Mouse (Mus musculus): ENCODE data around the gene Pde3b. TPM values are rescaled to one million over a fixed set of nuclear protein-coding genes. Genes with fewer than 3 reads are reported as not detected.
"Not testable (repeated sequence)": the region's sequence is repeated elsewhere in the genome, so short reads cannot be mapped to it uniquely, and the experiment has no call there.

Gene Pde3b
- polyA plus RNA-seq (2016; fragmentation: Nextera tagmentation; extraction: Ambion mirVana), result 8.7 and 9.1 TPM in 2 replicates

DNA sequence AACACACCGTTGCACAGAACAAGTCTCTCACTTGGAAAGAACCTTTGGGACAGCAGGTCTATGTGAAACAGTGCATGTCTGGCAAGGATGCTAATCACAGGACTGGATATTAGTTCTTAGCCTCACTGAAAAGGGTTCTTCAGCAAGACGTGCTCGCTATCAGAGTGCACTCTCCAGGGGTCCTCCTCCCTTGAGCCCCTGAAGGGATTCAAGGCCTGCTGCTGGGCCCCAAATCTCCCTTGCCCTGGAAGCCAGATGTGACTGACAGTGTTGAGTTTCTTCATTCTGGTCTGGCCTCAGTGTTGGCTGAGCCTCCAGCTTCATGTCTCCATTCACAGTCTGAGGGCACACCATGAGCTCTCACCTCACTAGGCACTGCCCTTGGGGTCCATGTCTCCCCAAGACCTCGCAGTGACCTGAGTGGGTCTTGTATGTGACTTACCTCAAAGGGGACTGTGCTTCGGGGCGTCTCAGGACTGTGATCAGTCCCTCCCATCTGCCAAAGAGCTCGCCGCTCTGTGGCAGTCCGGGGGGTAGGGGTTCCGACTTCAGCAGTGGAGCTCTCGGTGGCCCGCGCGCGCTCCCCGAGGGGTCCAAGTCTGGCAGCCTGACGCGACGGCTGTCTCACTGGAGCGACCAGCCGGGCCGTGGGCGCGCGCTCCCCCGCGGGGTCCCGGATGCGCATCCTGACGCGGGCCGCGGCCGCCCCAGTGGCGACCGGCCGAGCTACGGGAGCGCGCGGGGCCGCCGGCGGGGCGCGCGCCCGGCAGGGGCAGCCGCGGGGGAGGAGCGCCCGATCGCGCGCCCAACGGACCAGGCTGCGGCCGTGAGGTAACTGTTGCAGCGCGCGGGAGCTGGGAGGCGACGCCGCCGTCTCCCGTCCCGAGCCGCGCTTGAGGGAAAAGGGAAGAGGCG is at the start of gene Pde3b:
Gene Pde3b, plus strand, starts transcription at position 861 of the 915 bp plus-strand sequence.
- H3K4me2 ChIP-seq (replicated peaks), result peak within 1 kb of the TSS; percentile 89
- H3K27ac ChIP-seq, result peak within 1 kb of the TSS; percentile 82
- no peaks in the 10 kb centered on the region for H3K27me3 ChIP-seq (replicated peaks)
- no peaks in the 10 kb centered on the region for H3K36me3 ChIP-seq
- peak within 1 kb of the TSS; percentile 95 for H3K9ac ChIP-seq
- no peaks in the 10 kb centered on the region for H3K9me3 ChIP-seq
- H3K4me1 ChIP-seq, result peaks cover 21% of the 10 kb centered on the region
- H3K4me3 ChIP-seq, result peak within 1 kb of the TSS; percentile 94
- peak; percentile 85 for ATAC-seq (ENCODE audit: low FRiP score, low read depth)
- 2% methylated on average over 47 of the region's 70 CpGs for WGBS

DNA sequence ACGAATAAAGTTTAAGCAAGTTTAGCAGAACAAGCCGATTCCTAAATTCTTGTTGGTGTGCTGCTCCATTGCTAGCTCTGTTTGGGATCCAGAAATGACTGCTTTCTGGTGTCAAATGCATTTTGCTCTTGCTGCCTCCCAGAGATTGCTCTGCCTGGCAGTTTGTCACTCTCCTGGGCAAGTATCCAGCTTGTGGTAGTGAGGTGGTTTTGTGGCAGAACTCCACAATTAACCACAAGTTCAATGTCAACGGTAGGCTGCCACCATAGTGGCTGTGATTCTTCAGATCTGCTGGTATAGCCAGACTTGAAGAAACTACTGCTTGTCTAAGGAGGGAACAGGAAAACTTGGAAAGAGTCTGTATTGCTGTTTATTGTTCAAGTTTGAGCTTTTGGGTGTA is 13.0 kb upstream of the Pde3b start:
- no peak overlapping the region for H3K4me3 ChIP-seq
- no peak for ATAC-seq (ENCODE audit: low FRiP score, low read depth)
- H3K27me3 ChIP-seq (replicated peaks), result no peaks in the 10 kb centered on the region
- H3K9me3 ChIP-seq, result no peaks in the 10 kb centered on the region
- WGBS, result 89% methylated on average over 3 of the region's 3 CpGs
- no peaks in the 10 kb centered on the region for H3K36me3 ChIP-seq
- H3K4me1 ChIP-seq, result no peaks in the 10 kb centered on the region
- H3K27ac ChIP-seq, result no peak overlapping the region
- no peak overlapping the region for H3K9ac ChIP-seq
- H3K4me2 ChIP-seq (replicated peaks), result no peak overlapping the region

DNA sequence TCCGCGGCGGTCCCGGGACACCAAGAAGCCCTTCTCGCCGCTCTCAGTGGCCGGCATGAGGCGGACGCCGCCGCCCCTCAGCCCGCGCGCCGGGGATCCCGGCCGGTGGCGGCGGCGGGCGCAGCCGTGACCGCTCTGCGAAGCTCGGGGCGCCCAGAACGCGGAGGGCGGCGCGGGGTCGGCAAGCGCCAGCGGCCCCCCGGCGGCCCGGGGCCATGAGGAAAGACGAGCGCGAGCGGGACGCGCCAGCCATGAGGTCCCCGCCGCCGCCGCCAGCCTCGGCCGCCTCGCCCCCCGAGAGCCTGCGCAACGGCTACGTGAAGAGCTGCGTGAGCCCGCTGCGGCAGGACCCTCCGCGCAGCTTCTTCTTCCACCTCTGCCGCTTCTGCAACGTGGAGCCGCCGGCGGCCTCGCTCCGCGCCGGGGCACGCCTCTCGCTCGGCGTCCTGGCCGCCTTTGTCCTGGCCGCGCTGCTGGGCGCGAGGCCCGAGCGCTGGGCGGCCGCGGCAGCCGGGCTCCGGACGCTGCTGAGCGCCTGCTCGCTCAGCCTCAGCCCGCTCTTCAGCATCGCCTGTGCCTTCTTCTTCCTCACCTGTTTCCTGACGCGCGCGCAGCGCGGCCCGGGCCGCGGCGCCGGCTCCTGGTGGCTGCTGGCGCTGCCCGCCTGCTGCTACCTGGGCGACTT is 397 bp downstream of the Pde3b start:
- Histone ChIP-seq H3K4me1 (peaks cover 21% of the 10 kb centered on the region), H3K27ac (peak overlapping the region; percentile 82), H3K27me3 (replicated peaks) (no peaks in the 10 kb centered on the region), H3K4me3 (peak overlapping the region; percentile 94), H3K36me3 (no peaks in the 10 kb centered on the region), H3K9me3 (no peaks in the 10 kb centered on the region), H3K4me2 (replicated peaks) (peak overlapping the region; percentile 89), H3K9ac (peak overlapping the region; percentile 95)
- under 1% methylated on average over 101 of the region's 103 CpGs for WGBS
- ATAC-seq (ENCODE audit: low FRiP score, low read depth), result peak; percentile 77

DNA sequence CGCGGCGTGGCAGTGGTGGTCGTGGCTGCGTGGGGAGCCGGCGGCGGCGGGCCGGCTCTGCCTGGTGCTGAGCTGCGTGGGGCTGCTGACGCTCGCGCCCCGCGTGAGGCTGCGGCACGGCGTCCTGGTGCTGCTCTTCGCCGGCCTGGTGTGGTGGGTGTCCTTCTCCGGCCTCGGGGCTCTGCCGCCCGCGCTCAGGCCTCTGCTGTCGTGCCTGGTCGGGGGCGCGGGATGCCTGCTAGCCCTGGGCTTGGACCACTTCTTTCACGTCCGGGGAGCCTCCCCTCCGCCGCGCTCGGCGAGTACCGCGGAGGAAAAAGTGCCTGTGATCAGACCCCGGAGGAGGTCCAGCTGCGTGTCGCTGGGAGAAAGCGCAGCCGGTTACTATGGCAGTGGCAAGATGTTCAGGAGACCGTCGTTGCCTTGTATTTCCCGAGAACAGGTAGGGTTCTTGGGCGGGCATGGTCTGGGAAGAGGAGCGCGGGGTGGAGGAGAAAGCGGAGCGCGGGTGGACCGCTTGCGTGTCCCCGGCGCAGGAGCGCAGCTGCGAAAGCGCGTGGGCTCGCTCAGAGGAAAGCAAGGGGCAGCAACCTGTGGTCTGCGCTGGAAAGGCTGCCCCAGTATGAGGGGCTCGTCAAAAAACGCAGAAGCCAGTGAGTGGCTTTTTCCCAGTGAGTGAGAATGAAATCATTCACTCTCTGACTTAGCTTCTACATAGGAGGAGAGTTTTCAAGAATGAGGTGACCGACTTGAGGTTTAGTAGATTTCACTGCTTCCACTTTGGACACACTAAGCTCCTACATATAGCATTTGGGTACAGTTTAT is 1.2 kb downstream of the Pde3b start:
- peak; percentile 68 for ATAC-seq (ENCODE audit: low FRiP score, low read depth)
- Histone ChIP-seq H3K4me1 (peaks cover 21% of the 10 kb centered on the region), H3K36me3 (no peaks in the 10 kb centered on the region), H3K9me3 (no peaks in the 10 kb centered on the region), H3K27me3 (replicated peaks) (no peaks in the 10 kb centered on the region), H3K4me2 (replicated peaks) (peak overlapping the region; percentile 89), H3K9ac (peak overlapping the region; percentile 95), H3K4me3 (peak overlapping the region; percentile 94), H3K27ac (peak overlapping the region; percentile 82)
- under 1% methylated on average over 66 of the region's 66 CpGs for WGBS

DNA sequence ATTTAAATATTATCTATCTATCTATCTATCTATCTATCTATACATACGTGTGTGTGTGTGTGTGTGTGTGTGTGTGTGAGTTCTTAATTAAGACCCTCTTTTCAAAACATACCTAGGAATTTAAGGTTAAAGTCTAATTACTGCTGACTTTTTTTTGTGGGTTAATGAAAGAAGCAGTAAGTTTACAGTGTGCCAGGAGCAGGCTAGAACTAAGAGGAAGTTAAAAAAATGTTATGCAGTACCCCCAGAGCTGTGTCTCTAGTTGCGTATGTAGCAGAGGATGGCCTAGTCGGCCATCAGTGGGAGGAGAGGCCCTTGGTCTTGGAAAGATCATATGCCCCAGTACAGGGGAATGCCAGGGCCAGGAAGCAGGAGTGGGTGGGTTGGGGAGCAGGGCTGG is 4.2 kb downstream of the Pde3b start:
- H3K36me3 ChIP-seq; H3K4me3 ChIP-seq; H3K4me2 ChIP-seq (replicated peaks); H3K27ac ChIP-seq; H3K27me3 ChIP-seq (replicated peaks); ATAC-seq (ENCODE audit: low FRiP score, low read depth); H3K9ac ChIP-seq; H3K9me3 ChIP-seq: not testable (repeated sequence)
- WGBS, result 74% methylated on average over 3 of the region's 3 CpGs
- H3K4me1 ChIP-seq, result peaks cover 21% of the 10 kb centered on the region

DNA sequence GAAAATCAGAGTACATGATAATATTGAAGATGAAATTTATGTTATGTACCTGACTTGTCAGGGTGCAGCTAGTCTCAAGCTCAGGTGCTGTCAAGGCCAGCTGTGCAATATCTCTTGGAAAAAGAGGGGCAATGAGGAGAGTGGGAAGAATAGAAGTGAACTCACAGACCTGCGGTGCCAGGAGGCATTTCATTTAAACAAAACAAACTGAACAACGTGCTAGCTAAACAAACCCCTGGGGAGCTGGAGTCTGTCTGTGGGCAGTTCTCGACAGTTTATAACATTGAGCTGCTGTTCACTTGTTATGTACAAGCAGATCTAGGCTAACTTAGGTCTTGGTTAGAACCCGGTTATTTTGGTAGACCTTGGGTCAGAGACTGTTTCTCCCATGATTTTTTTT is 5.8 kb downstream of the Pde3b start:
- no peaks in the 10 kb centered on the region for H3K27me3 ChIP-seq (replicated peaks)
- peaks cover 16% of the 10 kb centered on the region for H3K4me1 ChIP-seq
- no peak overlapping the region for H3K4me2 ChIP-seq (replicated peaks)
- H3K27ac ChIP-seq, result no peak overlapping the region
- no peaks in the 10 kb centered on the region for H3K9me3 ChIP-seq
- ATAC-seq (ENCODE audit: low FRiP score, low read depth), result no peak
- WGBS, result 51% methylated on average over 4 of the region's 4 CpGs
- H3K9ac ChIP-seq, result no peak overlapping the region
- no peak overlapping the region for H3K4me3 ChIP-seq
- no peaks in the 10 kb centered on the region for H3K36me3 ChIP-seq

DNA sequence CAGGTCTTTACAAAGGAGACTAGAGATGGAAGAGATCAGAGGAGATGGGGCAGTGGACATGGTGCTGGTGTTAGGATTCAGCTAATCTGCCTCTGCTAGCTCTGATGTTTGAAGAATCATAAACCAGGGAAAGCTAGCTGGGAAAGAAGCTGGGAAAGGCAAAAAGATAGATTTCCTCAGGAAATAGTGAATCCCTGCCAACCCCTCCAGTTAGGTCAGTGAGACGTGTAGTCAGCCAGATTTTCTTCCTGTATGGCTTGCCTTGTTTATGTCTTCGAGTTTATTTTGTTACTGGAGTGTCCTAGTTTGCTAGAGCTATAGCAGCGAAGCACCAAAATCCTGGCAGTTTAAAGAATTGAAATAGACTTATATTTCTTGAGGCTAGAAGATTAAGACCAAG is 7.1 kb downstream of the Pde3b start:
- Histone ChIP-seq H3K36me3 (no peaks in the 10 kb centered on the region), H3K4me2 (replicated peaks) (no peak overlapping the region), H3K4me3 (no peak overlapping the region), H3K9me3 (no peaks in the 10 kb centered on the region), H3K27ac (no peak overlapping the region), H3K27me3 (replicated peaks) (no peaks in the 10 kb centered on the region), H3K4me1 (peaks cover 6% of the 10 kb centered on the region), H3K9ac (no peak overlapping the region)
- no peak for ATAC-seq (ENCODE audit: low FRiP score, low read depth)
- 88% methylated on average over 3 of the region's 3 CpGs for WGBS

DNA sequence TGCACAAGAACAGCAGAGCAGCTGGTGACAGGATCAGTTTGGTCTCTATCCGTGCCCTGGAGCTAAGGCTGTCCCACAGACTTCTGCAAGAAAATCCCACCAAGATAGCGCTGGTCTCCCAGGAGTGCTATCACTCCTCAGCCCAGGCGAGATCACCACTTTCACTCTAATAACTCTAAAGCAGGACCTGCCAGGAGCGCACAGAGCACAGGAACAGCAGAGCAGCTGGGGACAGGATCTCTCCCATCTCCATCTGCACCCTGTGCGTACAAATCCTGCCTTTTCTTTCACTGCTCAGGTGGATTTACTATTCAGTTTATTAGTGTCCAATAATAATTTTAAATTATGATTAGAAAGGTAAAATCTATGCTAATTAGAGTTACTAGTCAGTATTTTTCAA is 14.7 kb downstream of the Pde3b start:
- Histone ChIP-seq H3K27ac (no peak overlapping the region), H3K27me3 (replicated peaks) (no peaks in the 10 kb centered on the region), H3K36me3 (no peaks in the 10 kb centered on the region), H3K4me2 (replicated peaks) (no peak overlapping the region), H3K9ac (no peak overlapping the region), H3K4me3 (no peak overlapping the region), H3K4me1 (no peaks in the 10 kb centered on the region), H3K9me3 (peaks cover 8% of the 10 kb centered on the region; the same call in 1 of the 2 replicates)
- 74% methylated on average over 5 of the region's 5 CpGs for WGBS
- no peak for ATAC-seq (ENCODE audit: low FRiP score, low read depth)

DNA sequence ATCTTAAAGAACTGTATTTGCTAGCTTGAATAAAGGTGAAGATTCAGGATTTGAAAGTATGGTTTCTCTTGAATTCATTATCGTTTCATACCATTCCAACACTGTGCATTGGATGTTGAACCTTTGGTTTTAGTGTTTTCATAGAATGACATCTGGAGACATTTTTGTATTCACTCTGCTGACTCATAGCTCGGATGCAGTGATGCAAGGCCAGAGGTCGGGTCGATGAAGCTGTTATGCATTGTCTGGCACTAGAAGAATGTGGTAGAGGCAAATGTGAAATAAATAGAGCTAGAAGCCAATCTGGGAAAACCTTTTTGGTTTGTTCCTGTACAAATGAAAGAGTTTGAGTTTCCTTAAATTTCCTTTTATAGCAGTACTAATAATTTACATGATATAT is 16.9 kb downstream of the Pde3b start:
- peaks cover 8% of the 10 kb centered on the region; the same call in 1 of the 2 replicates for H3K9me3 ChIP-seq
- 69% methylated on average over 4 of the region's 4 CpGs for WGBS
- no peaks in the 10 kb centered on the region for H3K27me3 ChIP-seq (replicated peaks)
- no peak overlapping the region for H3K4me3 ChIP-seq
- H3K4me1 ChIP-seq, result no peaks in the 10 kb centered on the region
- ATAC-seq (ENCODE audit: low FRiP score, low read depth), result no peak
- no peak overlapping the region for H3K4me2 ChIP-seq (replicated peaks)
- no peaks in the 10 kb centered on the region for H3K36me3 ChIP-seq
- no peak overlapping the region for H3K27ac ChIP-seq
- H3K9ac ChIP-seq, result no peak overlapping the region

DNA sequence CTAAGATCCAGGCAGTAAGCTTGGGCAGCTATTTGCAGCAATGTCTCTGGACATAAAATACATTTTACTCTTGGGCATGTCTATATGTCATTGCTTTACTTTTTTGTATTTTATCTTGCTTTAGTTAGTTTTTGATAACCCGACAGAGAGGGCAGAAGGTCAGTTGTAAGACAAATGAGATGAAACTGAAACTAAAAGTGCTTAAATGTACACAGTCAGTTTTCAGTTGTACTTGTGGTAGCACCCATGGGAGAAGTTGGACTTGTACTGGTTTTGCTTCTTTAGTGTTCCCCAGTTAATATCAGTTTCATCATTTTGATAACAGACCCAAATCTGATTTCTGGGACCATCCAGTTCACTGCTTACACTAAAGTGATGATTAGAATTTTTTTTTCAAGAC is 24.6 kb downstream of the Pde3b start:
- WGBS, result 94% methylated on average over 1 of the region's 1 CpGs
- ATAC-seq (ENCODE audit: low FRiP score, low read depth), result no peak
- no peak overlapping the region for H3K4me3 ChIP-seq

DNA sequence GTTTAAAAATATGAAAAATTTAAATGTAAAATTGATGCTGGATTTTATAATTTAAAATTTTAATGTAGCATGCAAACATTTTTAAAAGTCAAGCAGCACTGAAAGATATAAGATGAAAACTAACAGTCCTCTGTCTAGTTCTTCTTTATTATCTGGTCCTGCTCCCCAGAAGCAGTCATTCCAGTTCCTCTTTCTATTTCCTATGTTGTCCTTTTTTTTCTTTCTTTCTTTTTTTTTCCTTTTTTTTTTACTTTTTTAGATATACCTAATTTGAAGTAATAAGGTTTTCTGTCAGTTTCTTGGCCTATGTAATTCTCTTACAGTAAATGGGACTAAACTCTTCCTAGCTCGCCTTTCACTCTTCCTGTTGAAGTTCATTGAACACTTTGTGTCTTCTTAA is 25.4 kb downstream of the Pde3b start:
- Histone ChIP-seq H3K4me2 (replicated peaks) (no peak overlapping the region), H3K9me3 (no peaks in the 10 kb centered on the region), H3K27ac (no peak overlapping the region), H3K36me3 (no peaks in the 10 kb centered on the region), H3K27me3 (replicated peaks) (no peaks in the 10 kb centered on the region), H3K4me1 (no peaks in the 10 kb centered on the region), H3K4me3 (no peak overlapping the region), H3K9ac (no peak overlapping the region)
- 98% methylated on average over 1 of the region's 1 CpGs for WGBS
- ATAC-seq (ENCODE audit: low FRiP score, low read depth), result no peak

More for the DNA sequence above, 24.6 kb downstream of the Pde3b start:
- Histone ChIP-seq H3K27ac (no peak overlapping the region), H3K9ac (no peak overlapping the region), H3K36me3 (no peaks in the 10 kb centered on the region), H3K9me3 (no peaks in the 10 kb centered on the region), H3K27me3 (replicated peaks) (no peaks in the 10 kb centered on the region), H3K4me2 (replicated peaks) (no peak overlapping the region), H3K4me1 (no peaks in the 10 kb centered on the region)

DNA sequence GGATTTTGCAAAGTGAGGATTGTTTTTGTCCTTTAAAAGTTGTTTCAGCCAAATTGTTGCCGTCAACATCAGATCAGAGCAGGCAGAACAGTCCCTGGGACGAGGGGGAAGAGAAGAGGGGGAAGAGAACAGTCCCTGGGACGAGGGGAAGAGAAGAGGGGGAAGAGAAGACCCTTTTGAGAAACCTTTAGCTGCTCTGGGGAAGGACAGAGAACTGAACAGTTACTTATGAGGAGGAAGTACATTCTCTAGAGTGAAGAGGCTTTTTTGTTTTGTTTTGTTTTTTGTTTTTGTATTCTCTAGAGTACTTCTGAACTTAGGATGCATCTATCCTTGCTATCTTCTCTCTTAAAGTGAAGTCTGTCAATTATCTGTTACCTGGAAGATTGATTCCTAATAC is 37.8 kb downstream of the Pde3b start:
- no peak overlapping the region for H3K27ac ChIP-seq
- no peaks in the 10 kb centered on the region for H3K9me3 ChIP-seq
- H3K36me3 ChIP-seq, result no peaks in the 10 kb centered on the region
- no peak for ATAC-seq (ENCODE audit: low FRiP score, low read depth)
- 57% methylated on average over 3 of the region's 3 CpGs for WGBS
- H3K9ac ChIP-seq, result no peak overlapping the region
- H3K4me1 ChIP-seq, result no peaks in the 10 kb centered on the region
- H3K4me2 ChIP-seq (replicated peaks), result no peak overlapping the region
- no peaks in the 10 kb centered on the region for H3K27me3 ChIP-seq (replicated peaks)
- no peak overlapping the region for H3K4me3 ChIP-seq

Data from neural tube, embryonic 12.5 days (tissue).